Mouse (Mus musculus) limb, embryonic 11.5 days (tissue): Measurements from ENCODE around the gene Actn2. TPM values are rescaled to one million over a fixed set of nuclear protein-coding genes. Genes with fewer than 3 reads are reported as not detected.

Source experiments
- ATAC-seq: fragments of 200-750 bp; cut with Nextera tagmentation; 2 replicates; pipeline ENCODE4 v1.8.0; 2017; ENCODE audit warnings: low read depth; ENCODE audit not compliant: insufficient number of reproducible peaks, low FRiP score, low TSS enrichment
- DNase-seq: peaks from one replicate; pipeline ENCODE4 v3.0.0-alpha.2; 2015; ENCODE audit warnings: low spot score
- H3K27ac ChIP-seq: fragments of 300-500 bp; sonication (generic); replicated peaks from 2 replicates; pipeline ENCODE4 v1.5.1; 2014; ENCODE audit warnings: low read depth, mild to moderate bottlenecking, low read length
- H3K27me3 ChIP-seq: fragments of 300-500 bp; sonication (generic); 2 replicates; pipeline ENCODE4 v1.6.1; 2014; ENCODE audit warnings: mild to moderate bottlenecking, low read length, mixed read lengths; ENCODE audit not compliant: control insufficient read depth, insufficient read depth
- H3K36me3 ChIP-seq: fragments of 300-500 bp; sonication (generic); 2 replicates; pipeline ENCODE4 v1.6.1; 2014; ENCODE audit warnings: mild to moderate bottlenecking, low read length, moderate library complexity, mixed read lengths; ENCODE audit not compliant: control insufficient read depth, insufficient read depth
- H3K4me1 ChIP-seq: fragments of 300-500 bp; sonication (generic); 2 replicates; pipeline ENCODE4 v1.6.1; 2014; ENCODE audit warnings: low read length, mixed read lengths; ENCODE audit not compliant: control insufficient read depth, insufficient read depth
- H3K4me2 ChIP-seq: fragments of 300-500 bp; sonication (generic); 2 replicates; pipeline ENCODE4 v1.6.1; 2014; ENCODE audit warnings: low read depth, mild to moderate bottlenecking, moderate library complexity; ENCODE audit not compliant: severe bottlenecking
- H3K4me3 ChIP-seq: fragments of 300-500 bp; sonication (generic); 2 replicates; pipeline ENCODE4 v1.5.1; 2014; ENCODE audit warnings: low read depth, low read length
- H3K9ac ChIP-seq: fragments of 300-500 bp; sonication (generic); 2 replicates; pipeline ENCODE4 v1.6.1; 2014; ENCODE audit warnings: mild to moderate bottlenecking, low read length
- H3K9me3 ChIP-seq: fragments of 300-500 bp; sonication (generic); 2 replicates; pipeline ENCODE4 v1.6.1; 2016; ENCODE audit warnings: low read length; ENCODE audit not compliant: control insufficient read depth
- WGBS: fragments of 180-500 bp; shearing (Covaris S2); extraction: QIAGEN DNeasy Blood & Tissue Kit; methylation state at CpG from one replicate; pipeline ENCODE4 v1.1.7; 2014; 5-methylcytosine and 5-hydroxymethylcytosine counted together
- polyA plus RNA-seq: library from polyadenylated mRNA; unstranded; fragments of >200 nt; fragmentation: Nextera tagmentation; extraction: Ambion mirVana; gene quantifications from 2 replicates; pipeline ENCODE4 v1.2.1, GENCODE M21; 2014

Gene Actn2
- polyA plus RNA-seq, 1 experiment from 2014 or later, result 8.3 TPM

- ATAC-seq (no peak), DNase-seq (no peak)
- H3K4me2 ChIP-seq, result no peak overlapping the region
- WGBS, result 85% methylated on average over 4 of the region's 4 CpGs
- H3K27ac ChIP-seq, result no peak overlapping the region
- no peak overlapping the region for H3K4me3 ChIP-seq
- no peaks in the 10 kb centered on the region for H3K4me1 ChIP-seq
- no peaks in the 10 kb centered on the region for H3K9me3 ChIP-seq
- no peak overlapping the region for H3K9ac ChIP-seq
- no peaks in the 10 kb centered on the region for H3K27me3 ChIP-seq
- no peaks in the 10 kb centered on the region for H3K36me3 ChIP-seq
Observed at GRCm38 (mm10) chr13:12328392-12328791, 12.2 kb downstream of the Actn2 start.

- ATAC-seq, result no peak
Observed at GRCm38 (mm10) chr13:12327577-12327976, 13.0 kb downstream of the Actn2 start.

GRCm38 (mm10) chr13:12323076-12323625 is 17.4 kb downstream of the Actn2 start:
- no peaks in the 10 kb centered on the region for H3K36me3 ChIP-seq
- H3K4me2 ChIP-seq, result no peak overlapping the region
- no peak overlapping the region for H3K27ac ChIP-seq
- DNase-seq (no peak), ATAC-seq (no peak)
- no peak overlapping the region for H3K4me3 ChIP-seq
- no peaks in the 10 kb centered on the region for H3K9me3 ChIP-seq
- H3K27me3 ChIP-seq, result no peaks in the 10 kb centered on the region
- no peaks in the 10 kb centered on the region for H3K4me1 ChIP-seq
- whole genome bisulfite sequencing, result 92% methylated on average over 12 of the region's 12 CpGs
- no peak overlapping the region for H3K9ac ChIP-seq

More at GRCm38 (mm10) chr13:12327577-12327976, 13.0 kb downstream of the Actn2 start:
- no peak overlapping the region for H3K4me2 ChIP-seq
- H3K9me3 ChIP-seq, result no peaks in the 10 kb centered on the region
- H3K9ac ChIP-seq, result no peak overlapping the region
- 90% methylated on average over 6 of the region's 6 CpGs for WGBS
- no peaks in the 10 kb centered on the region for H3K27me3 ChIP-seq
- H3K4me1 ChIP-seq, result no peaks in the 10 kb centered on the region
- H3K4me3 ChIP-seq, result no peak overlapping the region
- no peaks in the 10 kb centered on the region for H3K36me3 ChIP-seq
- no peak overlapping the region for H3K27ac ChIP-seq
- no peak for DNase-seq

GRCm38 (mm10) chr13:12320148-12320547 is 20.4 kb downstream of the Actn2 start:
- Histone ChIP-seq H3K4me3 (no peak overlapping the region), H3K9me3 (no peaks in the 10 kb centered on the region), H3K27me3 (no peaks in the 10 kb centered on the region), H3K4me2 (no peak overlapping the region), H3K9ac (no peak overlapping the region), H3K36me3 (no peaks in the 10 kb centered on the region), H3K4me1 (no peaks in the 10 kb centered on the region), H3K27ac (no peak overlapping the region)
- 77% methylated on average over 2 of the region's 2 CpGs for WGBS
- DNase-seq (no peak), ATAC-seq (no peak)

GRCm38 (mm10) chr13:12318017-12318416 is 22.5 kb downstream of the Actn2 start:
- no peaks in the 10 kb centered on the region for H3K36me3 ChIP-seq
- 80% methylated on average over 5 of the region's 5 CpGs for WGBS
- no peaks in the 10 kb centered on the region for H3K27me3 ChIP-seq
- ATAC-seq (no peak), DNase-seq (no peak)
- no peak overlapping the region for H3K4me2 ChIP-seq
- H3K4me1 ChIP-seq, result no peaks in the 10 kb centered on the region
- no peak overlapping the region for H3K9ac ChIP-seq
- no peak overlapping the region for H3K27ac ChIP-seq
- H3K9me3 ChIP-seq, result no peaks in the 10 kb centered on the region
- no peak overlapping the region for H3K4me3 ChIP-seq

- H3K9me3 ChIP-seq, result no peaks in the 10 kb centered on the region
- H3K4me1 ChIP-seq, result no peaks in the 10 kb centered on the region
- 69% methylated on average over 6 of the region's 6 CpGs for WGBS
- no peak overlapping the region for H3K27ac ChIP-seq
- no peaks in the 10 kb centered on the region for H3K36me3 ChIP-seq
- DNase-seq (no peak), ATAC-seq (no peak)
- H3K27me3 ChIP-seq, result no peaks in the 10 kb centered on the region
- no peak overlapping the region for H3K9ac ChIP-seq
- no peak overlapping the region for H3K4me3 ChIP-seq
- H3K4me2 ChIP-seq, result no peak overlapping the region
Observed at GRCm38 (mm10) chr13:12317191-12317765, 23.3 kb downstream of the Actn2 start.

GRCm38 (mm10) chr13:12314173-12314572 is 26.4 kb downstream of the Actn2 start:
- WGBS, result 94% methylated on average over 6 of the region's 6 CpGs
- Histone ChIP-seq H3K4me2 (no peak overlapping the region), H3K4me3 (no peak overlapping the region), H3K27me3 (no peaks in the 10 kb centered on the region), H3K27ac (no peak overlapping the region), H3K9me3 (no peaks in the 10 kb centered on the region), H3K36me3 (no peaks in the 10 kb centered on the region), H3K4me1 (no peaks in the 10 kb centered on the region), H3K9ac (no peak overlapping the region)
- ATAC-seq, result no peak
- DNase-seq, result no peak

- DNase-seq (no peak), ATAC-seq (no peak; the same call in 1 of the 2 replicates)
- no peaks in the 10 kb centered on the region for H3K27me3 ChIP-seq
- no peaks in the 10 kb centered on the region for H3K36me3 ChIP-seq
- H3K4me1 ChIP-seq, result no peaks in the 10 kb centered on the region
- H3K4me3 ChIP-seq, result no peak overlapping the region
- 72% methylated on average over 10 of the region's 10 CpGs for WGBS
- no peak overlapping the region for H3K27ac ChIP-seq
- H3K4me2 ChIP-seq, result no peak overlapping the region
- no peak overlapping the region for H3K9ac ChIP-seq
- H3K9me3 ChIP-seq, result no peaks in the 10 kb centered on the region
Observed at GRCm38 (mm10) chr13:12311930-12312492, 28.5 kb downstream of the Actn2 start.
